Mouse (Mus musculus) heart, adult 8-10 months (tissue): ENCODE results near the gene Phyhd1. TPM values are rescaled to one million over a fixed set of nuclear protein-coding genes. Genes with fewer than 3 reads are reported as not detected.

Source experiments
- DNase-seq: peaks from one replicate; pipeline ENCODE4 v3.0.0; 2022; ENCODE audit warnings: low spot score
- total RNA-seq, 4 experiments: library from RNA; stranded (reverse); gene quantifications; 2 replicates each; pipeline ENCODE4 v1.2.4; 2022

Gene Phyhd1
- total RNA-seq, 4 experiments from 2014 or later, result 97.7 to 135 (median 112) TPM

DNA sequence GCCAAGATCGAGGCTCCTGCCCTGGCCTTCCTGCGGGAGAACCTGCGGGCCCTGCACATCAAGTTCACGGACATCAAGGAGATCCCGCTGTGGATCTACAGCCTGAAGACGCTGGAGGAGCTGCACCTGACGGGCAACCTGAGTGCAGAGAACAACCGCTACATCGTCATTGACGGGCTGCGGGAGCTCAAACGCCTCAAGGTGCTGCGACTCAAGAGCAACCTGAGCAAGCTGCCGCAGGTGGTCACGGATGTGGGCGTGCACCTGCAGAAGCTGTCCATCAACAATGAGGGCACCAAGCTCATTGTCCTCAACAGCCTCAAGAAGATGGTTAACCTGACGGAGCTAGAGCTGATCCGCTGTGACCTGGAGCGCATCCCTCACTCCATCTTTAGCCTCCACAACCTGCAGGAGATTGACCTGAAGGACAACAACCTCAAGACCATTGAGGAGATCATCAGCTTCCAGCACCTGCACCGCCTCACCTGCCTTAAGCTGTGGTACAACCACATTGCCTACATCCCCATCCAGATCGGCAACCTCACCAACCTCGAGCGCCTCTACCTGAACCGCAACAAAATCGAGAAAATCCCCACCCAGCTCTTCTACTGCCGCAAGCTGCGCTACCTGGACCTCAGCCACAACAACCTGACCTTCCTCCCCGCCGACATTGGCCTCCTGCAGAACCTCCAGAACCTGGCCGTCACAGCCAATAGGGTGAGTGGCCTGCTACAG lies 9.2 kb upstream of the Phyhd1 start:
- no peak for DNase-seq

DNA sequence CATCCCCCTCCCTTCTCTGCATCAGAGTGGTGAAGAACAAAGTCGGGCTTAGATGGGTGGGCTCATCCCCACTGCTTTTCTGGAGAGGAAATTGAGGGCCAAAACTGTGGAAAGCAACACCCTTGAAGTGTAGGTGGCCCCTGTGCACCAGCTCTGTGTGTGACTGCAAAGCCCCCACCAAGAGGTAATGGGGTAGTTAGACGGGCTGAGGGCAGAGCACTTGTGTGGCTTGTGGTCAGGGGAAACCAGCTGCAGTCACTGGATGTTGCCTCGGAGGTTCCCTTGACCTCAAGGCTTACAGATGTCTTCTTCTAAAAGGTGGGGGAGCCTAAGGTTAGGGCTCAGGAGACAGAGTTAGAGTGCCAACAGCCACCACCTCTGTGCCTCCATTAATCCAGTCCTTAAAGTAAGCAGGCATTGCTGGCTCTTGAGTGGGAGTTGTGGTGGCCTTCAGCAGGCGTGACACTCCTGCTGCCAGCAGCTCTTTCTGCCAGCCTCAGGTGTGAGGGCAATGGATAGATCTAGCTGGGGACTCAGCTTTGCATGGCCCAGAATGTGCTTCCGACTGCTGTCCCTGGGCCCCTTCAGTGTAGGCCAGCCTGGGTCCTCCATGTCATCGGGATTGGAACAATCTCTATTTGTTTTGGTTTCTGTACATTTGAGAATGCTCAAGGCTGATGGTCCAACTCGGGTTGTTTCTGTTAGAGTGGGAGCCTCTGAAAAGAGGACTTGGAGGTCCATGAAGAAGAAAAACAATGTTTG lies 8.1 kb upstream of the Phyhd1 start:
- DNase-seq, result peak; percentile 7

DNA sequence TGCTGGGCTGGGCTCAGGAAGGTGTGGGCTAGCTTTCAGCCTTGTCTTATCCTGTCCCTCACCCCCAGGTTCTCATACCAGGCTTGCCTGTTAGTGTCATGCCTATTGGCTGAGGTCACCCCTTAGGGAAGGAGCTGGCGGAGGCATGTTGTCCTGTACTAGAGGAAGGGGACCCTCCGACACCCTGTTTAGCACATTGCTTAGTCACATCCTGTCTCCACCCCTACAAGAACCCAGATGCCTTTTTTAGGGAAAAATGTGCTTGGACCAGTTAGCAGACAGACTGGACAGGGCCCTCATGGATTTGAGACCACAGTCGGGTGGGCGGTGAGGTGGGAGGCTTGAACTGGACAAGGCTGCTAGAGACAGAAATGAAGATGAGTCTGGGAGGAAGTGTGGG lies 7.4 kb upstream of the Phyhd1 start:
- DNase-seq, result peak; percentile 92

DNA sequence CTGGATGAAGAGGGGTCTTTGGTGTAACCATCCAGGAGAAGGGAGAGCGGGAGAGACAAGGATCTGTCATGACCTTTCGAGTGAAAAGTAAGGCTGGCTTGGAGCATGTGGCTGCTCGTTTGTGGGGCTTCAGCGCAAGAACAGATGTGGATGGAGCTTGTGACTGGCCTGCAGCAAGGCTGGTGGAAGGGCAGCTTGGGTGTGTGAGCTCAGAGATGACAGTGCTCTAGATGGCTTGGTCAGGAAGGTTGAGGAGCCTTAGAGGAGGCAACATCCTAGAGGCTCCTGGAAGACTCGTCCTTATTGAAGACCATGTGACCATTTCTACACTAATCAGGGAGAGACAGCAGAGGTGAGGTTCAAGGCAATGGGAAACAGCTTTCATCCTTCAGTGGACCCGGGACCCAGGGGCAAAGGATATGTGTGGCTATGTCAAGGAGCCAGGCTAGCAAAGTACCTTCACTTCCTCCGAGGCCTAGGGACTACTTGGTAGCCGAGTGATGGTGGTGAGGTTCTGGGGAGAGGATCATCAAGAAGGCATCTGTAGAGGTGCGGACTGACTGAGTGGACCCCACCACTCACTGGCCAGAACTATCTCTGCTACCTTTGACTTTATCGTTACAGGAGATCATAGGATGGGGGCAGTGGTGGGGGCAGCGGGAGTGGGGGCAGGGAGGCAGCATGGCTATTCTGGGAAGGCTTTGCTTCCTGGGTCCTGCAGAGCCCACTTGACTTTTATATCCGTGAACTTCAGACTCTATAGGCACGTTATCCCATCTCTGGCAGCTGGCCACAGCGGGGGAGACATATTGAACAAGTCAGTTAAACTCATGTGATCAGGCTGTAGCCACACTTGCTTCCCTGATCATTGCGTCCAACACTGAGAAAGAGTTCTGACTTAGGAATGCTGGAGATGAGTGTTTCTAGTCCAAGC lies 6.6 kb upstream of the Phyhd1 start:
- DNase-seq, result peak; percentile 16

DNA sequence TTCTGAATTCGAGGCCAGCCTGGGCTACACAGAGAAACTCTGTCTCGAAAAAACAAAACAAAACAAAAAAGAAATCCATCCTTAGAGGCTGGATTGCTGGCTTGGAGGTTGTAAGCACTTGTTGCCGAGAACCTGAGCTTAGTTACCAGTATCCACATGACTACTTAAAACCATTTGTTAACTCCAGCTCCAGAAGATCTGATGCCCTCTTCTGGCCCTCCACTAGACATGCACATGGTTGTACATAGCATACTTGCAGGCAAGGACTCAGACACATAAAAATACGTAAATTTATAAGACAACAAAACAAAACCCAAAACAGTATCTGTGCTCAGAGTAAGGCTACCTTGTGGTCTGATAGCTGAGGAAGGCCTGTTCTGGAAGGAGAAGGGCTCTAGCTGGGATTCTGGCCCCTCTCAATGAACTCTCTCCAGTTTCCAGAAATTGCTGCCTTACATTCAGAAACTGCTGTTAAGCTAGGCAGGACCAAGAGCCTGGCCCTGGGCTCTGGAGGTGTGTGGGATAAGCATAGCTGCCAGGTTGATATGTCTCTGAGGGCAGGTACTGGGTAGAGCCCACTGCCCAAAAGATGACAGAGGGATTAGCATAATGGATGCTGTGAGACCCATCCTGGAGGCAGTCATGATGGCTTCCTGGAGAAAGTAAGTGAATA lies 4.8 kb upstream of the Phyhd1 start:
- DNase-seq, result peak; percentile 11

DNA sequence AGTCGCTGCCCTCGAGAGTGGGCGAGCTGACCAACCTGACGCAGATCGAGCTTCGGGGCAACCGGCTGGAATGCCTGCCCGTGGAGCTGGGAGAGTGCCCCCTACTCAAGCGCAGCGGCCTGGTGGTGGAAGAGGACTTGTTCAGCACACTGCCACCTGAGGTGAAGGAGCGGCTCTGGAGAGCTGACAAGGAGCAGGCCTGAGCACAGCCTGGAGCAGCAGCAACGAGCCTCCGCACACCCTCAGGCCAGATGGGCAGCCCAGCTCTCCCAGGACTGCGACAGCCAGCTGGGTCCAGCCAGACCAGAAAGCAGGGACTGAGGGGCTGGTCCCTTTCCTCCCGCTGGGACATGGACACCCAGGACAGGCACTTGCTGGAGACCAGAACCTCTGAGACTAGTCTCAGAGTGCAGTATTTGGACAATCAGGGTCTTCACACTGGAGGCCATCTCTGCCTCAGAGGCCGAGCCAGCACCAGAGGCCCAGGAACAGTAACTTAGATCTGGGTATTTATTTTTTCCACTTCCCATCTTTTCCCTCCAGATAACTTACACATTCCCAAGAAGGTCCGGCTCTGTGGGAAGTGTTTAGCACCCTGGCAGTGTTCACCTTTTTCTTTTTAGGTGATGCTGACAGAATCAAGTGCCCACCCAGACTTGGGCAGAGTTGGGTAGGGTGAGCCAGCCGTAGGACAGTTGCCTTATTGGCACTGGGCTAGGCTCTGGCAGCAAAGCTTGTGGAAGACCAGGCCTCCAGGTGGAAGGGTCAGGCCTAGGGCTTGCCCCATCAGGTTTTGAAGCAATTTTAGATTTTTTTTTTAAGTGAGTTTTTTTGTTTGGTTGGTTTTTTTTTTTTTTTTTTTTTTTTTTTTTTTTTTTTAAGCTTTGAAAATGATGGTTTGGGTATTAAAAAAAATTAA lies 3.8 kb upstream of the Phyhd1 start:
- DNase-seq, result no peak

DNA sequence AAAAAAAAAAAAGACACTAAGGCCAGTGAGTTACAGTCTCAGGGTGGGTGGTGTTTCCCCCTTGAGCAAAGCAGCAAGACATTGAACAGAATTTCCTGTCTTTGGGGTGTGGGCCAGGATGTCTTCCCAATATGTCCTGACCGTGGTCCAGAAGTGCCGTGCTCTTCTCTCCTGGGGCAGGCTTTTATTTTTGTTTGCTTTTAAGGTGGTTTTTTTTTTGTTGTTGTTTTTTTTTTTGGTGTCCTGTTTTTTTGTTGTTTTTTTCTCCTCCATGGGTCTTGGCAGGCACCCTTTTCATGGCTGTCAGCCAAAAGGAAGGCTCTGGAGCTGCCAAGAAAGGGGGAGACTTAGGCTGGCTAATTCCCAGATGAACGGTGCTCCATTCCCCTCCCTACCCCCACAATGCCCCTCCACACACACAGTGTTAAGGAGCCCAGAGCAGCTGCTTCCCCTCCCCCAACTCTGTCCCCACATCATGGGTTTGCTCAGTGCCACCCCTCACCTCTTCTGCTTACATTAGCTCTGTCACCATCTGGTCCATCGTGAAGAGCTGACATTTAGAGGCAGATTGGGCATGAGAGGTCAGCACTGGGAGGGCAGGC lies 3.1 kb upstream of the Phyhd1 start:
- no peak for DNase-seq

DNA sequence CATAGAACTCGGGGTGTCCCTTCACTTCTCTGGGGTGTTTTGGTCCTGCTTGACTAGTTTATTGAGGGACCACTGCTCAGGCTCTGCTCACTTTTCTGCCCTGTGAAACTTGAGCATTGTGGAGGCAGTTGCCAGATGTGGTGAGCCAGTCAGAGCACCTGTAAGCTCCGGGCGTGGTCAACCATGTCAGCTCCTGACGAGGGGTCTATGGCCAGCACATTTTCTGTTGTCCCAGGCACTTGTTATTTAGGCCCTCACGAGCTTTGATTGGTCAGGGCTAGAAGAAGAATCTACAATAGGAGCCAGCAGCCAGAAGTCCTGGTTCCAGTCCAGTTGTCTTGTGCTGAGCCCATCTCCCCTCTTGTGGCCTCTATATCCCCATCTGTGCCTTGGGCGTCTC lies 2.2 kb upstream of the Phyhd1 start:
- no peak for DNase-seq

DNA sequence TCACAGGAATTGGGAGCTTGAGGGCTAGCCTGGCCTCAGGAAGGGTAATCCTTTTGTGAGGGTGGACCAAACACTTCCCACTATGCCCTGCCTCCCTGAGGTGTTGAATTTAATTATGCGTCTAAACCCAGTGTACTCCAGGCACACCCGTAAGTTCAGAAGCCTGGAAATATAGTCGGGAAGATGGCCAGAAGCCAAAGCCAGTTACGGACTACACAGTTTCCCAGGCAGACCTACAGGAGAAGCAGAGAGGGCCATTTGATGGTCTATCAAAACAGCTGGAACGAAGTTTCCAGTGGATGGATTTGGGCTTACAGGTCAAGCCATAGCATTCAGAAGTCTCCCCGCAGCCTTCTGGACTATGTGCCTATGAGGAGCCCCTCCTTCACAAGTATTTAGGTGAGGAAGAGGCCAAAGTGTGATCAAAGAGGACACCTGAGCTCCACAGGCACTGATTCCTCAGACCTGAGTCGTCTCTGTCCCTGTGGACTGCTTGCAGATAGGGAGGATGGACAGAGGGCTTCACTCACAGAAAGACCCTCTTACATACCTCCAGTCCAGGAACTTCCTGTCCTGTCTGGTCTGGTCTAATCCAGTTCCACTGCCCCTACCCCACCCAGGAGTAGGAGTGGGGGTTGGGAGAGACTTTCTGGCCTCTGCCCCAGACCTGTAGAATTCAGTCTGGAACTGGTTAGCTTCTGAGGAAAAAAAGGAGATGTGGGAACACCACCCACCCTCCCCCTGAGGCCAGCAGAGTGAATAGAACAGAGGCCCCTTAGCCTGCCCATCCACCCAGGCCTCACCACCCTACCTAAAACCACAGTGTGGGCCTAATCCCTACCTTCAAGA lies 1.1 kb upstream of the Phyhd1 start:
- no peak for DNase-seq

DNA sequence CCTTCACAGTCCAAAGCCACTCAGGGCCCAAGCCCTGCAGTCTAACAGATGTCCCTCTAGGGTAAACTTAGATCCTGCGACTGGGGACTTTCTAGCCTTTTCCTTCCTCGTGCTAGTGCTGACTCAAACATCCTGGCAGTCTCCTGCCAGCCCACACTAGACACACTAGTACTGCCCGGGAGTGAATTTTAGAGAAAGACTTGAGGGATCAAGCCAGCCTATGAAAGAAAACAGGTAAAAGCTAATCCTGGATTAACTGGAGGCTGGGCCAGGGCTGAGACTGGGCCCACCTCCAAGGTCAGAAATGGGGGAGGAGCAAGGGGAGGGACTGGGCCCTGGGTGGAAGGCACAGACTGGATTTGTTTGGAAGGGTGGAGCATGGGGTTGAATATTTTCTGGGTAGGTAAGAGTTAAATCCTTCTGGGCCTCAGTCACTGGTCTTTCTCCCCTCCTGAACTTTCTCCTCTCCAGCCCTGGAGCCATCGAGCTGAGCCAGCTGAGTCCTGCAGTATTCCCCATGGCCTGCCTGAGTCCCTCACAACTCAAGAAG lies 464 bp downstream of the Phyhd1 start:
- DNase-seq, result peak; percentile 86

DNA sequence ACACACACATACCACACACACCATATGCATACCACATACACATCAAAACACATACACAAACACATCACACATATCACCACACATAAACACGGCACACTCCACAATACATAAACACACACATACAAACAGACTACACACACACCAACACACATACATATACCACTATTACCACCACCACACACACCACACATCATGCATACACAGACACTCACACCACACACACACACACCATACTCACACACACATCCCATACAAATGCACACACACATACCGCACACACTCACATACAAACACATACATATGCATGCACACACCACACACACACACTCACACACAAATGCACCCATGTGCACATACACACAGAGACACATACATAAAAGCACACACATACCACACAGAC lies 1.5 kb downstream of the Phyhd1 start:
- no peak for DNase-seq

DNA sequence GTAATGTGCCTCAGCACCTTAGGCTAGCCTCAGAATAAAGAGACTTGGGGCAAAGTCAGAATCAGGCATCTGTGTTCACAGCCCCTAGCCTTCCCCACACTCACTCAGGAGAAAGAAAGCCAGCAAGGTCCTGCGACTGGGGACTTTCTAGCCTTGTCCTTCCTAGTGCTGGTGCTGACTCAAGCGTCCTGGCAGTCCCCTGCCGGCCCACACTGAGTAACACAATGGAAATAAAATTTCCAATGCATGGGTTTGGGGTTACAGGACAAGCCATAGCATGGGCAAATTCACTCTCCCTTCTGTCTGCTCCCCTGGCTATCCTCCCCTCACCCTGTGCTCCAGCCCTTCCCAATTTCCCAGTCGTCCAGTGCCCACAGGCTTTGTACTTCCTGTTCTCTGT lies 2.4 kb downstream of the Phyhd1 start:
- no peak for DNase-seq

DNA sequence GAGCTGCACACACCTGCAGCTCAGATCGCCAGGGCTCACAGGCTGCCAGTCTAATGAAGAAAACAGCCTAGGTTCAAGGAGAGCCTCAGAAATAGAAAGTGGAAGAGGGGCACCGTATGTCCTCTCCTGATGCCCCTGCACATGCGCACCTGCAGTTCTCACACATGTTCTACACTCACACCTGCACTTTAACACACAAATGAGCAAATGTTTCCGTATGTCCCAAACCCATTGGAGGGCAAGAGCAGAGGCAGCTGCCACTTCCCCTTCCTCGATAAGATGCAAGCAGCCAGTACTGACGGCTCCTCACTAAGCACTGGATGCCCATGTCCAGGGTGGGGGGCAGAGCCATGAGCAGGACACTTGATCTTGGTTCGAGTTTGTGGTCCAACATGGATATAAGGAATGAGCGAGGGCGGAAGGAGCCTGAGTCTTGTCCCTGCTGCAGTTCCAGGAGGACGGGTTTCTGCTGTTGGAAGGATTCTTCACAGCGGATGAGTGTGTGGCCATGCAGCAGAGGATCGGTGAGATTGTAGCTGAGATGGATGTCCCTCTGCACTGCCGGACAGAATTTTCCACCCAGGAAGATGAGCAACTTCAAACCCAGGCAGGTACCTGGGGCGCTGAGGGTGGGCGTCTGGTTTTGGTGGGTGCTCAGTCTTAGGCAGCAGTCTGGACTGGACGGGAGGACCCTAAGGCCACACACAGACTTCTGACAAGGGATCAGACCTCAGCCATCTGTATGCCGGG lies 3.4 kb downstream of the Phyhd1 start:
- no peak for DNase-seq

DNA sequence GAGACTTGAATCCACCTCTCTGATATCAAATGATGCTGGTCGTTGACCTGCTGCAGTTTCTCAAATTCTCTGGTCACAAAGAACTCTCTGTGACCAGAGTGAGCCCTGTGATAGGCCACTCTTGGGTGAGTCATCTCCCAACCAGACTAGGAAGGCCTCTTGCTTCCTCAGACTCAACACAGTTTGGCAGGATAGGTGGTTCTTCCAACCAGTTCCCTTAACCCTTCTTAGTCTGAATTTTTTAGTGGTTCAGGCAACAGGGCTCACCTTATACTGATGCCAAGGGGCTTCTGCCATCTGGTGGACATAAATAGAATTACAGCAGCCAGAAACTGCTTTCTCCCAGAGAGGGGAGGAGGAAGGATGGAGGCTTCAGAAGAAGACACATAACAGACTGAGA lies 4.1 kb downstream of the Phyhd1 start:
- DNase-seq, result peak; percentile 92

DNA sequence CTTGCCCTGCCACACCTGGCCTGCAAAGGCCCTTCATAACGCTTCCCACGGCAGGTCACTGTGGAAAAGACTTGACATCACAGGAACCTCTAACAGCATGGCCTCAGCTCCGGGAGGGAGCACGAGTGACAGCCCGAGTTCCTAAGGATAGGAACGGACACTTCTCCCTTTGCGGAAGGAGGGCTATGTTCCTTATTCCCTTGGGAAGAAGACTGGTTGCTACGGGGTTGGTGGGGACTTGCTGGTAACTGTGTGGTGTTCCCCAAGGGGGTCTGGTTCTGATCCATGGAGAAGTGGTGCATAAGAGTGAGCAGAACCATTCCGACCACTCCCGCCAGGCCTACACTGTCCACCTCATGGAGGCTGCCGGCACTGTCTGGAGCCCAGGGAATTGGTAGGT lies 14.7 kb downstream of the Phyhd1 start, which contains the start of gene Gm28038:
TSS of gene Gm28038 (plus strand) at position 301 of the 400 bp plus-strand sequence.
- DNase-seq, result no peak

DNA sequence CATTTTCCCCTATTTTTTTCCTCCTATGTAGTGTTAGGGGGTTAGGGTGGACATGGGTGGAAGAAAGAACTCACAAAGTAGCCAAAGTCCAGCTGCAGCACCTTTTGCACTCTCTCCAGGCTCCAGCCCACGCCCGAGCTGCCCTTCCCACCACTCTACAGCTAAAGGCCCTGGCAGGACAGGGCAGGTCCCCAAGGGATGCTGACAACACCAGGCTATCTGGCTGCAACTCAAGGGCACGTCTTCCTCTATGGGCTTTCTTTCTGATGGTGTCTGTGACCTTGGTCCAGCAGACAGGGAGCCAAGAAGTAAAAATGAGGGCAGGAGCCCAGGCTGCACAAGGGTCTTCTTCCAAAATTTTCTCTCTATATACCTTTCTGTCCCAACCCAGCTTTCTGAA lies 15.6 kb downstream of the Phyhd1 start:
- DNase-seq, result no peak

DNA sequence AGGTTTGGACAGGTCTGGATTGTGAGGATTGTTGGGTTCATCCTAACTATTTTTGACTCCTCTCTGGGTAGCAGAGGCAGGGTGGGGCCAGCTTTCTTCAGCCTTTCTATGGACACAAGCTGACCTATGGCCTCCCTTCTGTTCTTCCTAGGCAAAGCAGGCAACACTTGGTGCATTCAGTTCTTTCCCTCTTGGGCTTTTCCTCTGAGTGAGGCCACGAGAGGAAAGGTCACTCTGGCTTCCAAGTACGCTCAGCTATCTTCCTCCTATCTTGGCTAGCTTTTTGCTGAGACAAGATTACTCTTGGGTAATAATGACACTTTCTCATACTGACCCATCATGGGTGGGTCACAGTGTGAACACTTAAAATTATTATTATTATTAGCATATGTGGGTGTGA lies 17.2 kb downstream of the Phyhd1 start:
- no peak for DNase-seq

DNA sequence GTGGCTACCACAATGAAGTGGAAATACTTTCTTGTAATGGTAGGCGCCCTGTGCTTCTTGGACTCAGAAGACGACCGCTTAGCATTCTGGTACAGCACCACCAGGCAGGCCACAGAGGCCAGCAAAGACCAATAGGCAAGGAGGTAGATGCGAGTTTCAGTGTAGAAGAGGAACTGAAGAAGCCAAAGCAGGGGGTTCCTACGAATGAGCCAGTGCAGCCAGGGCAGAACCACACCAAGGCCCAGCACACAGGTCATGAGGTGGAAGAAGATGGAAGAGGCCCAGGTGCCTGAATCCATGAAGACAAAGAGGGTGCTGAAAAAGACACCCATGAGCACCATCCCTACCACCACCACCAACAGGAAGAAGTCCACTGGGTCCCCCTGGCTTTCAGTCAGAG lies 19.0 kb downstream of the Phyhd1 start:
- no peak for DNase-seq
